Mouse (Mus musculus) adrenal gland (tissue): ENCODE data around the gene Pced1b.

Source experiments
- intact Hi-C: fragments of 180-260 bp; cut with DNase I; formaldehyde crosslinking; loops from one replicate; pipeline ENCODE4 v1.15.1; 2025

Pced1b gene

DNA sequence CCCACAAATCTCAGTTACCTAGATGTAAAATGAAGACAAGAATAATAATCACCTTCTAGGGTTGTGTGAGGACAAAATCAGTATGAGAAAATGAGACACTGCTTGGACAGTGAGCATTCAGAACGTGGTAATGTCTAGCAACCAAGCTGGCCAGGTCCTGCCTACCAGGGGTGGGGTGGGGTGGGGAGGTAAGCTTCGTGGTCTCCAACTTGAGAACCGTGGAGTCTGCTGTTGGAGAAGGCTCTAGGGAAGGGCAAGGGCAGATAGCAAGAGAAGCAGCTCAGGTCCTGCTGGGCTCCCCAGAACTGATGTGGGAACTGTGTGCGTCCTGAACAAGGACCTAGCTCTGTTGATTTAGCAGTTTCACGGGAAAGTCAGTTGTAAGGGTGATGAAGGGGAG lies 37.3 kb downstream of the Pced1b start:
- intact Hi-C loops: no loop called here

DNA sequence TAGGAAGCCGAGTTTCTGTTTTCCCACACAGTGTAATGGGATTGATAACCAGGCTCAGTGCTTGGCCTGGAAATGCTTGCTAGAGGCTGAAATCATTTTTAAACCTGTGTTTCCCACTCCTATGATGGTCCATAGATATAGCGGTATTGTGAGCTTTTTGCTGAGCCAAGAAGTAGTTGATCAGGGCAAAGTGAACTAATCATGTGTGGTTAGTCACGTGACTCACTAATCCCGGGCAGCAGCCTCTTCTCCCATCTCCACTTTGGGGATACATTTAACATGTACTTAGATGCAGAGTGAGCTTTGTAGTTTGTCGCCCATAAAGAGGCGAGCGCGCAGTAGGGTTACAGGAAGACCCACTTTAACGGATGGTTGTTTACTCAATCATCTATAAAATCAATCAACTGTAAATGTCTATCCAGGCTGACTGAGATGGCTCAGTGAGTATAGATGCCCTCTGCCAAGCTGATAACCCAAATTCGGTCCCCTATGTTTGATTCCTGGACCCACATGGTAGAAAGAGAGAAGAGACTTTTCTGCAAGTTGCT lies 38.8 kb downstream of the Pced1b start:
- intact Hi-C loops: no loop called here

DNA sequence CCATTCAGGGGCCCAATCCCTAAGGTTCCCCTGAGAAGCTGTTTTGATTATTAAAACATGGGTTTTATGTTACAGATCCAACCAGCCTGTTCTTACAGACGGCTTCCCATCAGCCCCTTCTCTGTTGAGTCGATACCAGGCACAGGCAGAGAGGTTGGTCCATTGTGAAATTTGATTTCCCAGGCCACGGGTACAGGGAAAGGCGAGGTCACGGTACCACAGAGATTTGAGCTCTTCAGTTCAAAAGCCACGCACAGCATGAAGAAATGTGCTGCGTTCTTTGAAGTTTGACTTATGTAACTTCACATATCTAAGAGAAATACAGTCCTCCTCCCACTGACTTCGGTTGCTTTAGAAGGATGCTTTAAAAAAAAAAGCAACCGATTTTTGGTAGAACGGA lies 39.8 kb downstream of the Pced1b start:
- intact Hi-C loops: no loop called here

DNA sequence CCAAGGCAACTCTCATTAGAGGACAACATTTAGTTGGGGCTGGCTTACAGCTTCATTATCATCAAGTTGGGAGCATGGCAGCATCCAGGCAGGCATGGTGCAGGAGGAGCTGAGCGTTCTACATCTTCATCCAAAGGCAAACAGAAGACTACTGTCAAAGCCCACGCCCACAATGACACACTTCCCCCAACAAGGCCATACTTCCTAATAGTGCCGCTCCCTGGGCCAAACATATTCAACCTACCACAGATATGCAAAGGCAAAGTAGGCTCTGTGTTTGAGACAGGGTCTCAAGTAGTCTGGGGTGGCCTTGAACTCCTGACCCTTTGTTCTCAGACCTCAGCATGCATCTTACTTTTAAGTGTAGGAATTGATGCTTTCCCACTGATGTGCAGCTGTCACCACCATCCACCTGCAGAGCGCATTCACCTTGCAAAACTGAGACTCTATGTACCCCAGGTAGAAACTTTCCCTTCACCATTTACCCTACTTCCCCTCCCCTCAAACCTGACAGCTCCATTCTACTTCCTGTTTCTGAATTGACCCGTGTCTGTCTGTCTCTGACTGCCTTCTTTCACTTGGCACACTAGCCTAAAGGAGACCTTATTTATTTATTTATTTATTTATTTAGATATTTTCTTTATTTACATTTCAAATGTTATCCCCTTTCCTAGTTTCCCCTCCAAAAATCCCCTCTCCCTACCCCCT lies 40.7 kb downstream of the Pced1b start:
- intact Hi-C loops: no loop called here

DNA sequence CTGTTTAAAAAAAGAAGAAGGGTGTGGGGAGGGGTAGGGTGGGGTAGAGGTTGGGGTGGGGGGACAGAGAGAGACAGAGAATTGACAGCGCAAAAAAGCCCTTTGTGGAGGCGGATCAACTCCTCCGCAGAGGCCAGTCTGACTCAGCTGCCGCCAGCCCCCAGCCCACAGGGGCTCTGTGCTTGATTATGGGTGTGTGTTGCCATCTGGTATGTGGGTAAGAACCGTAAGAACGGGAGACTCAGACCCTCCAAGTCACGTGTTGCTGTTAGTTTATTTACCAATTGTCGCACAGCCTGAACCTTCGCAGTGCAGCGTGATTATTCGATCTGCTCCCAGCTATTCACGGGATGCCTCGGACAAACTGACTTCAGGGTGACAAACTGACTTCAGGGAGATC lies 41.8 kb downstream of the Pced1b start:
- intact Hi-C loops: no loop called here

DNA sequence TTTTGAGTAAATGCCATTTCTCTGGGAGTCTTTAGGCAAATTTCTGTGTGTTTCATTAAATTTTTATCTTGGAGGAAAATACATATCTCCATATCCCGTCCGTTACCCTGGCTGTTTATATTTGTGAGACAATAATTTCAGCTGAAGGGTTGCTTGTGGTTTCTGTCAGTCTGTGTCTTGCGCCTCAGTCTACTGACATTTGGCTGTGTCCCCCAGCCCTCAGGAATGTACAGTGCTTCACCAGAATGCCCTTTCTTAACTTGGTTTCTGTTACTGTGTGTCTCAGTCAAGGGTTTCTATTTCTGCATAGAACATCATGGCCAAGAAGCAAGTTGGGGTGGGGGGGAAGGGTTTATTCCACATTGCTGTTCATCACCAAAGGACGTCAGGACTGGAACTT lies 42.3 kb downstream of the Pced1b start:
- intact Hi-C loops: no loop called here

DNA sequence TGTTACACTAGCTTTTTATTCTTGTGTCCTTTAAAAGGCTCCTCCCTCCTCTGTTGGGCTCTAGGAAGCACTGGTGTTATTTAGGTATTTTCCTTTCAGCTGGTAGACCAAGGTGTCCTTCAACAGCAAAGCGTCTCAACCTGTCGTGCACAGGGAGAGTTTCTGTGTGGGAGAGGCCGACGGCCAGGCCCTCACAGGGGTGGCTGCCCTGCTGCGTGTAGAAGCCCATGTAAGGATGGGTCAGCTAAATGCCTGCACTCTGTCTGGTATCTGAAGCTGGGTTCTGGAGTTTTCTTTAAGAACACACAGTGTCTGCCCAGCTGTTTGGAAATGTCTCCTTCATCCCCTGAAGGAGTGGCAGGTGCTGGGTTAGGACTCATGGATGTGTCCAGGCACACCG lies 43.4 kb downstream of the Pced1b start:
- intact Hi-C loops: no loop called here

DNA sequence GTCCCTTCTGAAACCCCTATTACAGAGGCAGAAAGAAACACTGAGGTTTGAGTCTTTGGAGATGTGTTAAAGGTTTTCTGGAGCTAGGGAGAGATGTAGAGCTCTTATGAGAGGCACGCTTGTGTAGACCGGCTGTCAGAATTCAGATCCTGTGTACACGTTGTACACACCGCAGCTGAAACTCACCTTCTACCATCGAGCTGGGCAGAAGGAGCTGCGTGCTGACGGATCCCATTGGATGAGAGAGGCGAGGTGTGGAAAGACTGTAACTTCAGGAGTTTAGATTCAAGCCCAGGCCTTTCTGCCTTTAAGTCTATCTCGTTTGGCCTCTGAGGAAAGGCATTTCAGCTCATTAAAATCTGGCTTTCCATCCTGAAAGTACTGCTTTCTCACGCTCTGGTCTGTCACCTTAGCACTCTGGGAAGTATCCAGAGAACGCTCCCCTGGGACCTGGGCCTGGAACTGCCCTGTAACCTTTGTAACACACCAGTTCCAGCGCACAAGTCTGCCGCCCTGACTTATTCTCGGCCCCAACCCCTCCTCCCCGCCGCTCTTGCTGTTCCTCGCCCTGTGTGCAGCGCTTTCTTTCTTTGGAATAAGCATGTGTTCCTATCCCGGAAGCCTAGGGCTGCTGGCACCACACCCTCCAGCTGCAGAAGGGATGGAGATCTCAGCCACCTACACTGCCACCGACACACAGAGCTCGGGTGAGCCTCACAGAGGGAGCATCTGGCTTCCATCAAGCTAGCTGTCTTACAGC lies 44.6 kb downstream of the Pced1b start:
- intact Hi-C loops: no loop called here

DNA sequence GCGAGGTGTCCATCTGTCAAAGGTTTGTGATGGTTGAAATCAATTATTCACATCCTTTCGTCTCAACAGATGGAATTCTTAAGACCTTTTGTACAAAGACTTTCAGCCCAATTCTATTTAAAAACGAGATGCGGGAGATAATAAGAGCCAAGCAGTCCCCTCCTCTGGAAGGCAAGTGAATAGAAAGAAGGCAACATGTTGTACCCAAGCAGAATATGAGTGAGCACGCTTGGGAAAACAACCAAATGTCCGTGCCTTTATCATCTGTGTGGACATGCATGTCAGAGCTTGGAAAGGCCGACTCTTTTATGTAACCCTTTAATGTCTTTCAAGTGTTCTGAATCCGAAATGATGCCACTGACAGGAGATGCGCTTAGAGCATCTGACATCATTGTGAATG lies 61.0 kb downstream of the Pced1b start:
- intact Hi-C loops: loop anchor here (10.0 kb wide), 1 partner anchor 1007 kb away; the partner anchor contains the start of gene Olfr285

DNA sequence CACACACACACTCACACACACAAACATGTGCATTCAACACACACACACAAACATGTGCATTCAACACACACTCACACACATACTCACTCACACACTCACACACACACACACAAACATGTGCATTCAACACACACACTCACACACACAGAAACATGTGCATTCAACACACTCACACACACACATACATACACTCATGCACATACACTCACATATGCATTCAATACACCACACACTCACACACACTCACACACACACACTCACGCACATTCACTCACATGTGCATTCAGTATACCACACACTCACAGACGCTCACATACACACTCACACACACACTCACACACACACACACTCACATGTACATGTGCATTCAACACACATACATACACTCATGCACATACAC lies 62.6 kb downstream of the Pced1b start:
- intact Hi-C loops: loop anchor here (10.0 kb wide), 1 partner anchor 1005 kb away; the partner anchor contains the start of gene Olfr285

DNA sequence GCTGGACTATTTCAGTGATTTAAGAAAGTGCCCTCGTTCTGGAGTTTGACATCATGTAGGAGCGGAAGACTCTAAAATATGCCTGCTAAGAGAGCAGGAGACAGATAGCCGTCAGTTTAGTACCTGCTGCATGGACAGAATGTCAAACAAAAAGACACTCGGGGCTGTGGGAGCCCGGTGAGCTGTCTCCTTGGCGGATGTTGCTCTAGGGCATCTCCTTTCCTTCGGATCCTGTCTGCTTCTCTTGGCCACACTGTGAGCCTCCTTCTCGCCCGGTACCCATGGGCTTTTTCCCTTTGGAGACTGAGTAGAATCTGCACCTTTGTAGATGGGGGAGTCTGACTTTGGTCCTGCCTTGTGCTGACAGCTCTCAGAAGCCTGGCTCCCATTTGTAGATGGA lies 63.3 kb downstream of the Pced1b start:
- intact Hi-C loops: no loop called here

DNA sequence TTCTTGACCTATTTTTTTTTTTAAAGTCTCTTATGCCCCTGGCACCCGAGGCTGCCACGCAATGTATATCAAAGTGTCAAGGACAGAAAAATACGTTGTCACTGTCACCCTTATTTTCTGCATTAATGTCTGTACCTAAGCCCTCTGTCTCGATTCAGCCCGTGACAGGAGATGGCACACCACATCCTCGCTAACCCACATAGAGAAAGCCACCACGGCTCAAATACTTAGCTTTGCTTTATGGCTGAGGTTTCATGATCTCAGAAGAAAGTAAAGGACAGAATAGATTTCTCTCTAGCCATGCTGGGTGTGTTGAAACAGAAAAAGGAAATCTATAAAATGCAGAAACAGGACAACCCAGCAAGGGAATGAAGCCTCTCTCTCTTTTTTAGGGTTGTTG lies 64.3 kb downstream of the Pced1b start:
- intact Hi-C loops: no loop called here

DNA sequence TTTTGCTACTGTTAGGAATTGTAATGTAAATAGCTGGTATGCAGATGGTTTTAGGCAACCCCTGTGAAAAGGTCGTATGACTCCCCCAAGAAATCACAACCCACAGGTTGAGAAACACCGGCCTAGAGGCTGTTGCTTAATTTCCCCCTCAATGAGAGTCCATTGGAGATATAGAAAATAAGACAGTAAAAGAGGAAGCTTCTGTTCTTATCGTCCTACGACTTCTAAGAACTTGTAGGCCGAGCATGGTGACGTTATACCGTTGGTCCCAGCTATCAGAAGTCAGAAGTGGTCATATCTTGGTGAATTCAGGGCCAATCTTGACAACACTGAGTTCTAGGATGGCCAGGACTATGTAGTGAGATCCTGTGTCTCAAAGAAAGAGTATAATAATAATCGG lies 65.0 kb downstream of the Pced1b start:
- intact Hi-C loops: no loop called here

DNA sequence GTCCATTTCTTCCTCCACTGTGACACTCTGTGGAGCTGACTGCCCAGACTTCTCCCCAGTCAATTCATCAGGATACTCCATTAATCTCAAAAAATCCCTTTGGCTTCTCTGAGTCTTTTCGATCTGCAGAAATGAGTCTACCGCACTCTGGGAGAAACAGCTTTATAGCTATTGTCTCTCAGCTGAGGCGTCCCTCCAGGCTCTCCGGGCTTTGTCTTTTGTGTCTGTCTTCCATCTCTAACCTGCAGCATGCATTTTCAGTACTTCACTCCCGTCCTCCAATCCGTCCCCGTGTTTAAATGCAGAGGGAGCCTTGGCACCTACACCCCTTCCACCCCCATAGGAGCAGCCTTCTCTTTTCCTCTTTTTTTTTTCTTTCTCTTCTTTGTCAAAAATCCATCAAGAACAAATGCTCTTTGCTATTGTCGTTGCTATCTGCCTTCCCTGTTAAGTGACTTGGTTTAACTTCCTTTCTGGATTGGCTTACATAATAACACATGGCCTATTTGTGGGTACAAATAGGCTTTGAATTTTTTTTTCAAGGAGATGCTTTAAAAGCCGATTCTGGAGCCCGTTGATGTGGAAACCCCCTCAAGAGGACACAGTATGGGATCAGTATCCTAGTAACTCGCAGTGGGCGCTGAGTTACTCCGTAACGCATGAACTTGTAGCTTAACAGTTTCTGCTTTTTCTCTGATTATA lies 68.0 kb downstream of the Pced1b start:
- intact Hi-C loops: no loop called here

DNA sequence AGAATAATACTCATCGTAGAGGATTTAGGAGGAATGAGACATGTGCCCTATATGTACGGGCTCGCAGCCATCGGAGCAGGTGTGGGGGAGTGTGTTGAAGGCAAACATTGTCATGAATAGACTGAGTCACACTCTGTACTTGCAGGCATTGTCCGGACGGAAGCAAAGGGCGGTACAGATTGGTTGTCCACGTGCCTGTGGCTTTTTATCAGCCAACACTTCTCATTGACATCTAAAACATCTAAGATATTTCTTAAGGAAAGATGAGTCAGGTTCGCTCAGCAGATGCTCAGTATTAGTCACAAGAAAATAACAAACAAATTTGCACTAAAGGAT lies 68.5 kb downstream of the Pced1b start:
- intact Hi-C loops: no loop called here

DNA sequence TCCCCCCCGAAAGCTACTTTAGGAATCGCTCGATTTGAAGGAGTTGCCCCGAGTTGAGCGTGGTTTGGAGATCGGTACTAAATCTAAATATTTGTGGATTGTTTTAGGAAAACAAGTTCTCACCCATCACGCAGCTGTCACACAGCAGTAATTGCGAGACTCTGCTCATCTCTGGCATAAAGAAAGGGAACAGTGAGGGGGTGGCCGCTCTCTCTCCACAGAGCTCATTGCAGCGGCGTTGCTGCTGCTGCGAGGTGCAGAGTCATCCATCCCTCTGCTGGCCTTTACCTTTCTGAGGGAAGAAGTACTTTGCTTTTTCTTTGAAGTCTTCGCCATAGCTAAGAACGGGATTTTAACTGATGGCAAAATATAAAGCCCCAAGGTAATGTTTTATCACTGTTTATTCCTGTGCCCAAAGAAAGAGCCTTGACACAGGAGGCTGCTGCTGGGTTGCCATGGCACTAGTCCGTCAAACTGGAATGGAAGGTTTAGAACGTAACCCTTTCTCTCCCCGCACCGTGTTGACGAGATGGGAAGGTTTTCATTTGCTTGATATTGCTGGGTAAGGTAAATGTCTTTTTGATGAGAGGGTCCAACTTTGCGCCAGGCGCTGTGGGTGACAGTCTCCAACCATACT lies 71.6 kb downstream of the Pced1b start:
- intact Hi-C loops: no loop called here

DNA sequence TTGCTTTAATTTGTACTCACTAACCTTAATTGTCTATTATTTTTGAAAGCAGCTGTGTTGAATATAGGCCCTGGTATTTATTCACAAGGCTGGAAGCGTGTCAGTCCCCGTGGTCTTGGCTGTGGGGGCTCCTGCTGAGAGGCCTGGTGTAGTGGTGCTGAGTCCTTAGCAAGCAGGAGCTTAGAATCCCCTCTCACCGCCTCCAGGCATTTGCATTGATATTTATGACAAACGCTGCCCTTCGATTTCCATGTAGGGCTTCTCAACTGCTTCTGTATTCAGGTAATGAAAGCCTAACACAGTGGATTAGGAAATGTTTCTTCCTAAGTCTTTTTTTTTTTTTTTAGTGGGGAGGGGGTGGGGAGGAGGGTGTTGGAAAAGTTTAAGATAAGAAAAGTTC lies 75.9 kb downstream of the Pced1b start:
- intact Hi-C loops: no loop called here

DNA sequence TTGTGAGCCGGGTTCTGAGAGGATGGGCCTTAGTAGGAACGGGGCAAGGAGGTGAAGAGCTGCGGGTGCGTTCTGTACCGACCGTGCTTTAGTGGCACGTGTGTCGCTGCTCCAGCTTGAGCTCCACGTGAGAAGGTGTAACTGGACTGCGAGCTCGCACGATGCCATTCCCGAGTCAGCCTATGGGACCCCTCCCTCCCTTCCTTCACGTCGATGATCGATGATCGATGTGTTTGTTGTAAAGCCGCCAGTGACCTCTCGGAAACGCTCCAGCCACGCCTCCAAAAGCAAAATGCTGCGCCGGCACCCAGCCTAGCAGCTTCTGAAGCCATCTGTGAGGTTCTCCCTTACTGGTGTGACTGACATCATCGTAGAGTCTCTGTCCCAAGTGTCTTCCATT lies 76.6 kb downstream of the Pced1b start:
- intact Hi-C loops: no loop called here

DNA sequence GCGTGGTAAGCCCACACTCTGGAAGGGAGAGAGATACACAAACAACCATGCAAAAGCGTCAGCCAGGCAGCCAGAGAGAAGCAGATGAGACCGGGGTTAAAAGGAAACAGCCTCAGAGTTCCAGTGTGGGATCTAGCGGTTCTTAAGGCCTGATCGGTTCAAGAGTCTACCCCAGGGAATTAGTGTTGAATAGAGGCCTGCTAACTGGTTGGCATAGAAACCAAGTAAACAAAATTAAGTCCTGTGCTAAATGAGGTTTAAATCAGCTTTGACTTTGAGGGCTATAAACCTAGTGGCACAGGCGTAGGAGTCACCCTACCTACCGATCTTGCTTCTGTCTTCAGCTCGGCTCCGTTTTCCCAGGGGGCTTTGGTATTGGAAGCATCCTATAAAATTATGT lies 77.4 kb downstream of the Pced1b start:
- intact Hi-C loops: no loop called here

DNA sequence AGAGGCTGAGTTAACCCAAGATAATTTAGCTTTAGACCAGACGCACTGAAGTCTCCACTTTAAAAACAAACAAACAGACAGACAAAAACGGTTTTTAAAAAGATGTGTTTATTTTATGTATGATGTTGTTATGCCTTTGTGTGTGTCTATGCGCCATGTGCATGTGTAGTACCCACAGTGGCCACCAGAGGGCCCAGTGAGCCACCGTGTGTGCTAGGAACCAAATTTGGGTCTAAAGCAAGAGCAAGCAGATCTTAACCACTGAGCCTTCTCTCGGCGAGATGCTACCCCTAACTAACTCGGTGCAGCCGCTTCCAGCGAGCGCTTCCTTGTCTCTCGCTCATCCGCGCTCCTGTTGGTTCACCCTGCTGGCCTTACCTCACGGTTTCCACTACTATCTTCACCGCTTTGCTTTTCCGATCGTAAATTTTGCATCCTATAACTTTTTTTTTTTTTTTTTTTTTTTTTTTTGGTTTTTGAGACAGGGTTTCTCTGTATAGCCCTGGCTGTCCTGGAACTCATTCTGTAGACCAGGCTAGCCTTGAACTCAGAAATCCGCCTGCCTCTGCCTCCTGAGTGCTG lies 80.7 kb downstream of the Pced1b start:
- intact Hi-C loops: no loop called here

DNA sequence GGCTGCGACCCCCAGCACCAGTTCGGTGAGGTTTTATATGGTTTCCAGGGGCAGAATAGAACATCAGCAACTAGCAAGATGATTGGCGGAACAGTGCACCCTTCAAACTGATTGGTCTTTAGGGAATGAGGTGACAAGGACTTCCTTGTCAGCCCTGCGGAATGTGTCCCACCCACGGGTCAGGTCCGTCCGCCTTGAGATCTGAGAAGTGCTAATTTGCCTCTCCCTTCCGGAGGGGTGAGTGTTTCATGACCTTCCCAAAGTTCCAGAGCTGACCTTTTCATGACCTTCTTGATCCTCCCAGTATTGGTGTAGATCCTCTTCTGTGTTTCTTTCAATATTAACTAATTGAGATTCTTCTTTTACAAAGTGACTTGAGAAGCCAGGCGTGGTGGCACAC lies 85.7 kb downstream of the Pced1b start:
- intact Hi-C loops: no loop called here
